Mouse (Mus musculus) kidney, postnatal 10 days (tissue): Measurements from ENCODE around the gene E130308A19Rik.

Experiments
- DNase-seq: peaks from one replicate; pipeline ENCODE4 v3.0.0; 2021; ENCODE audit warnings: mixed read lengths

Gene E130308A19Rik

DNA sequence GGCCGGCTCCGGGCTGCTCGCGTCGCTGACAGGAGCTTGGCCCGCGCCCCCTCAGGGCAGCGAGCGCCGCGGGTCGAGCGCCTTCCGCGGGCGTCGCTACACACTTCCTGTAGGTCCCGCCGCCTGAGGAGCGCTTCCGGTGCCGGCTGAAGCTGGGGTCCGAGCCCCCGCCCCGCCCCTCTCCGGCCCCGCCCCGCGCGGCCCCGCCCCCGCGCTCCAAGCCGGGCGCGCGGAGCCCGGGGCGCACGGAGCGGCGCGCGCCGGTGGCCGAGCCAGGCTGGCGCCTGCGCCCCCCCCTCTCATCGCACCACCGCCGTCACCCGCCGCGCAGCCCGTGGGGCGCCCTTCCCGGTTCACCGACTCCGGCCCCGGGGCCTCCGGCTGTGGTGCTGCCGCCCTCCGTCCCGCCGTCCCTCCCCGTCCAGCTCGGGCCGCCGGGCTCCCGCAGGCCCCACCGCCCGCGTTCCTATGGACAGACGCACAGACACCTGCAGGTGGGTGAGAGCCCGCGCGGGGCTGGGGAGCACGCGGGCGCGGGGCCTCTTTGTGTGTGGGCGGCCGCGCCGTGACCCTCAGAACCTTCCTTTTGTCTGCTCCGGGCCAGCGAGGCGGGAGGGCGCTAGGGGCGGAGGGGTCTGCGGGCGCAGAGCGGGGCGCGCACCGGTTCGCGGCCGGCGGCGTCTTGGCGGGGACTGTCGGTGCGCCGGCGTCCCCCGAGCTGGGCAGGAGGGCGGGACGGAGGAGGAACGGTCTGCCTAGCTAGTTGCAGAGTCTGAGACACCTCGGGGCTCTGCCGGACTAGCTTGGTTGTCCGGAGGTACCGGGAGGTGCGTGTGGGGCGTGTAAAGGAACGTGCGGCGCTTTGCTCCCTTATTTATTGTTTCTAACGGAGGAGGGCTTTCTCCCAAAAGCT is at the start of gene E130308A19Rik:
Gene E130308A19Rik (plus strand): TSS at position 214 of the 913 bp plus-strand sequence.
- peak; percentile 91 for DNase-seq

DNA sequence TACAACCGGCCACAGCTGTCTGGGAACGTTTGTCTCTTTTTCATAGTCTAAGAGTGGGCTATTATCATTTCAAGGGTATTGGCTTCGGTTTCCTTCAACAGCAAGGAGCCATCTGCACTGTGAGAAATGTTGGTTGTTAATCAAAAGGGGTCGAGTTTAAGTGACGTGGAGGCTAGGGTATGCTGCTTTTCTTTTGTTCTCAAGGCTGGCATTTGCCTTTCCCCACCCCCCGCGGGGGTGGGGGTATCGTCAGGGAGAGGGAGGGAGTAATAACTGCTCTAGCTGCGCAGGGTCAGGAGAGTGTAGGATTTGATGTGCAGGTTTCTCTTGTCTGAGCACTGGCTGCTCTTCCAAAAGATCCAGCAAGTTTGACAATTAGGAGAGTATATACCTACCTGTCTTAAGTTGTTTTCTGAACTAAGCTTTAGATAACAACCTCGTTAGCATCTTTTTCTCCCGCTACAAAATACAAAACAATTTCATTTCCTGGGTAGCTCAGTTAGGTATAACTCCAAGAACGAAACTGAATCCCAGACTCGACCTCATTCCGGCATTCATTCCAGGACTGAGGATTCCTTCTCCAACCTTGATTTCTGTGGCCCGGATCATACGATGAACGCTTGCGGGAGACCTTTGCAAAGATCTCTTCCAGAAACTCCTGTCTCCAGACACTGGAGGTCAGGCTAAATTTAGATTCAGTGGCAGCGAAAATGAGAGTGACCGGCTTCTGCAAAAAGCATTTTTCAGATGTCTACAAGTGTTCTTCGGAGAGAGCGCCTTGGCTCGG is 45.3 kb upstream of the E130308A19Rik start:
- peak; percentile 41 for DNase-seq

DNA sequence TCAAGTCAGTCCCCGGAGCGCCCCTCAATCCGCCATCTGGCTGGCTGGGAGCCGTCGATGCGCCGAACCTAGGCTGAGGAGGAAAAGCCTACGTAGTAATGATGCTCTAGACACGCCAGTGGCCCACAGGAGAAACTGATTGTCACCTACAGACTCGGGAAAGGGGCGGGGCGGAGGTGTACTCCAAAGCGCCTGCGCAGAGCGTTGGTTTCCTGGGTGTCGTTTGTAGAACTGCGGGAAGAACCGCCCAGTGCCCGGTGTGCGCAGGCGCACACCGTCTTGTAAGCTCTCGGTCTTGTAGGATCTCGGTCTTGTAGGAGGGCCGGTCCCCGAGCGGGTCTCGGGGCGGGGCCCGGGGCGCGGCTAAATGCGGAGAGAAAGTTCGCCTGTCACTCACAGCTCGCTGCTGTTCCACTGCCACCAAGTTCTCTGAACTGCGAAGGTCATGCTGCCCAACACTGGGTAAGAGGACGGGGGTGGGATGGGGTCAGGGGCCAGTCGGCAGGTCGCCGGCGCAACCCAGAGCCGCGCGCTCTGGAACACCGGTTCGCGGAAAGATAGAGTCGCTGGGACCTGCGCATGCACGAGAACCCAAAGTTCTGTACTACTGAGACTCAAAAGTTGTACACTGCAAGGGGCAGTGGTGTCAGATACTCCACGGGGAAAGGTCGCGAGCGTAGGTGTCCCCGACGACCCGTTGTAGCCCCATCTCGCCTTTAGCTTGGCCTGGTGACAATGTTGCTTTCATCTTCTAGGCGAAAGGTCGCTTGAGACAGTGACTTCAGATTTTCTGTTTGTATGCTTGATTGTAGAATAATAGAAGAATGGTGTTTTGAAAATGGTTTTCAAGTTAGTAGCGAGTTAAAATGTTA is 44.5 kb upstream of the E130308A19Rik start, which contains the start of gene Hsdl2:
Gene Hsdl2 (plus strand): TSS at position 250 of the 872 bp plus-strand sequence.
- DNase-seq = peak; percentile 99

DNA sequence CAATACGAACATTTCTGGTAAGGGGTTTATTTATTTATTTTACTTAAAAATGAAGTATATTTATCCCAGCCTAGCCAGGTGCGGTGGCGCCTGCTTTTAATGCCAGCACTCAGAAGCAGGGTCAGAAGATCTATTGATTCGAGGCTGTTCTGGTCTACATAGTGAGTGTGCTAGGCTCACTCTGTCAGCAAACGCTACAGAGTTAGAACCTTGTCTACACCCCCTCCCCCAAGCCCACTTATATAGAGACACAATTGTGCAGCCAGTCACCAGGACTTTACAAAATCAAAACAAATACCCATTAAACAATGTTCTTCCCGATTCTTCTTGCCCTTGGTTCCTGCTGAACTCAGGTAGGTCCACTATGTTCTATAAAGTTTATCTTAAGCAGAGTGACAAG is 43.8 kb upstream of the E130308A19Rik start:
- no peak for DNase-seq

DNA sequence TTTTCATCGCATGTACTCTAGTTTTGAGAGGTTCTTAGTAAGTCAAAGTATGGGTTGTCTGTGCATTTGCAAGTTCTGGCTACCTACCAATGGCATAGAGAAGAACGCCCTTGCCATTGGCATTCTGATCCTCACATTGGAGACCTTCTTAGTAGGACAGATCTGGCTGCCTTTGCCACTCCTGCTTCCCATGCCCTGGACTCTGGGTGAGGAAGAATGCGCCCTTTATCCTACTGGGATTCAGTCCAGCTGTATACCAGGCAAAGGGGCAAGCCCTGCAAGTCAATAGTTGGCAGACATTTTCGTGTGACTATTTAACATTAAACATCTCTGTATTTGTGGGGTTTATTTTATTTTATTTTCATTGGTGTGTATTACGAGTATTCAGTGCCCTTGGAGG is 40.9 kb upstream of the E130308A19Rik start:
- peak; percentile 76 for DNase-seq

DNA sequence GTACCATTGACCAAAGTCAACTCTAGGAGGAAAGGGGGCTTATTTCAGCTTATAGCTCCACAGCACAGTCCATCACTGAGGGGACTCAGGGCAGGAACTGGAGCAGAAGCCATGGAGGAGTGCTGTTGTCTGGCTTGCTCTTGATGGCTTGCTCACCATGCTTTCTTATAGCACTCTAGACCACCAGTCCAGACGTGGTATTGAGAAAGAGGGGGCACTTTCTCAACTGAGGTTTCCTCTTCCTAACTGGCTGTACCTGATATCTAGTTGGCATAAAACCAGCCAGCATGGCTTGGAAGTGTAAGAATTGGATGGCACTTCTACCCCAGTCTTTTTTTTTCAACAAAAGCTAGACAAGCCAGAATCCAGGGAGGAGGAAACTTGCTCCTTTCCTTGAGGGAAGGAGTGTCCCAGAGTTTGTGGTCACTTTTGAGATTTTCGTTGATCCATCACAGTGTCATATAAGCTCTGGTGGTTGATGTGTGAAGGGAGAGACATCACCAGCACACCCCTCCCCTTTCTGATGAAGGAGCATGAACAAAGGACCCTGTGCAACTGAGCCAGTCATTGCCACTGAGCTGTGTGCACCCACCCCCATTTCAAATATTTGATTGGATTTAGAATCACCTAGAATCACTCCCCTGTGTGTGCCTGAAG is 38.7 kb upstream of the E130308A19Rik start:
- no peak for DNase-seq

DNA sequence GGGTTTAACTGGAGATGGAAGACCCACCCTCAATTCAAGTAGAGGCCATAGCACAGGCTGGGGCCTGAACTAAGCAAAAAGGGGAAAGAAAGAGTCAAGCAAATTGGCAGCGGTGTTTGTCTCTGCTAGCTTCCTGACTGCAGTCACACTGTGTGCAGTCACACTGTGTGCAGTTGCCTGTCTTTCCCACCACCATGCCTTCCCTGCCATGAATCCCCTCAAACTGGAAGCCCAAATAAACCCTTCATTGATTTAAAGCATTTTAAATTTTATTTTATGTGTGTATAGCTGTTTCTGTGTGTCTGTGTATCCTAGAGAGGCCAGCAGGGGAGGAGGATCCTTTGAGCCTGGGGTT is 38.2 kb upstream of the E130308A19Rik start:
- no peak for DNase-seq

DNA sequence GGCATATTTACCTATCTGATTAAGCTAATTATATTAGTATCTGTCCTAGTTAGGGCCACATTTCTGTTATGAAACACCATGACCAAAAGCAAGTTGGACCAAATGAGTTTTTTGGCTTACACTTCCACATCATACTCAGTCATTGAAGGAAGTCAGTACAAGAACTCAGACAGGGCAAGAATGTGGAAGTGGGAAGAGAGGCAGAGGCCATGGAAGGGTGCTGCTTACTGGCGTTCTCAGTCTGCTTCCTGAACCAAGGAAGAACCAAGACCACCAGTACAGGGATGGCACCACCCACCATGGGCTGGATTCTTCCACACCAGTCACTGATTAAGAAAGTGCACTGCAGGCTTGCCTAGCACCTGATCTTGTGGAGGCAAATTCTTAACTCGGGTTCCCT is 31.4 kb upstream of the E130308A19Rik start:
- no peak for DNase-seq

DNA sequence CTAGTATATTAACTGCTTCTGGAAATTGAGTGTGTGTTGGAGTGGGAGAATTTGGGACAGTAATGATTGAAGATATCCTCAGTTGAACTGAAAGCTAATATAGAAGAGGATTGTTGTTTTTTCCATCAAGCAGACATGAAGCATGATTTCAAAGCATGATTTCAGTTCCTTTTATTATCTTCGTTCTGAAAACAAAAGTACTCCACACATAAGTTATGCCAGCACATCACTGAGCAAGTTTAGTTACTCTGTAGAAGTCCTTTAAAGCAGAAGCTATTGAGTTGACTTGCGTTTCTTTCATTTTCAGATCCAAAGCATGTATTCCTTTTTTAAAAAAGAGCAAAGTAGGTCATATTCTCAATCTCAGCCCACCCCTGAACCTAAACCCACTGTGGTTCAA is 29.5 kb upstream of the E130308A19Rik start:
- DNase-seq = no peak

DNA sequence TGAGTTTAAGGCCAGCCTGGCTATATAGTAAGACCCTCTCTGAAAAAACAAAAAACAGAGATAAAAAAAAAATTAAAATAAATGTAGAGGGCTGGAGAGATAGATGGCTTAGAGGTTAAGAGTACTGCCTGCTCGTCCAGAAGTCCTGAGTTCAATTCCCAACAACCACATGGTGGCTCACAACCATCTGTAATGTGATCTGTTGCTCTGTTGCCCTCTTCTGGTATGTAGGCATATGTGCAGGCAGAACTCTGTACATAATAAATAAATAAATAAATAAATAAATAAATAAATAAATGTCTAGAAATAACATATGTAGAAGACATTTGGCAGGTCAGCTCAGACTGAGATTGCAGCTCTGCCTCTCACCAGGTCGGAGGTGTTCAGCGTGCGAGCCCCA is 23.3 kb upstream of the E130308A19Rik start:
- DNase-seq = no peak

DNA sequence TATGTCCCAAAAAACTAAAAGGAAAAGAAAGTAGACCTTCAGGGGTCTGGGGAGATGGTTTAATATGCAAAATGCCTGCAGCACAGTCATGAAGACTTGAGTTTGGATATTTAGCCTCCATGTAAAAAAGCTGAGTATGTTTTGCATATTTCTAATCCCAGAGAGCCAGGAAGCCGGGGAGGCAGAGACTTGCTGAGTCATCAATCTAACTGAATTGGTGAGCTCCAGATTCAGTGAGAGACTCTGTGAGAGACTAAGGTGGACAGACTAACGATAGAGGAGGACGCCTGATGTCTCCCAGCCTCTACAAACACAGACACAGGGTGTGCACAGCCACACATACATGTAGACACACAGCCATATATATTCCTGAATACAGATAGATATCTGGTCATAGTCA is 21.1 kb upstream of the E130308A19Rik start:
- DNase-seq = no peak

DNA sequence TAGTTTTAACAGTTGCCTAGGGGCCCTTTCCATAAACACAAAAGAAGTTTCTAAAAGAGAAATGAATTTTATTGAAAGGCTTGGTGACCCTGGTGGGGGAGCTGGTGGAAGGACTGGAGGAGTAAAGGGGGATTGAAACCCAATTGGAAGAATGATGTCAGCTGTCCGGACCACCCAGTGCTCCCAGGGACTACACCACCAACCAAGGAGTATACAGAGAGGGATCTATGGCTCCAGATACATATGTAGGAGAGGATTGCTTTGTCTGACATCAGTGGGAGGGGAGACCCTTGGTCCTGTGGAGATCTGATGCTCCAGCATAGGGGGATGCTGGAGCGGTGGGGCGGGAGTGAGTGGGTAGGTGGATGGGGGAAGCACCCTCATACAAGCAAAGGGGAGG is 20.5 kb upstream of the E130308A19Rik start:
- no peak for DNase-seq

DNA sequence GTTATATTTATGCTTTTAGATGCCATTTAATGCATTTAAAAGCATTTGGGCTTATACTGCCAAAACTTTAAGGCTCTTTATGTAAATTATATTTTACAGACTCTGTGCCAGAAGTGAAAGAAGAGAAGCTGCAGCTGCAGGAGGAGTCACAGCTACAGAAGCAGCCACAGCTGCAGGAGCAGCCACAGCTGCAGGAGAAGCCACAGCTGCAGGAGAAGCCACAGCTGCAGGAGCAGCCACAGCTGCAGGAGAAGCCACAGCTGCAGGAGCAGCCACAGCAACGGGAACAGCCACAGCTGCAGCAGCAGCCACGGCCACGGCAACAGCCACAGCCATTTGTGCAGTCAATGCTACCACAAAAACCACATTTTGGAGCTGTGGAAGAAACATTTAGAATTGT is 15.6 kb upstream of the E130308A19Rik start:
- no peak for DNase-seq

DNA sequence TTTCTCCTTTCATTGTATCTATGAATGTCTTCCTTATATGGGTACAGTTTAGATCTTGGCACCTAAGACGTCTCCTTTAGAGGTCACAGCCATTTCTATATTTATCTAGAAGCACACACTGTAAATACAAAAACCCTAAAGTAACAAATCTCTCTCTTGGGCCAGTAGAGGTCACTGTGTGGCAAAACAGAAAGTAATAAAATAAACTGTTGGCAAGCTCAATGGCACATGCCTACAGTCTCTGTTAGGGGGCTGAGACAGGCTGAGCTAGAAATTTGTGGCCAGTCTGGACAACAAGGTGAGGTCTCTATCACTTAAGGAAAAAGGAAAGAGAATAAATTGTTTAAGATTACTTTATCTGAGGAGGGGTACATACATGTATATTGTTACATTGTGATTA is 11.0 kb upstream of the E130308A19Rik start:
- peak; percentile 14 for DNase-seq

DNA sequence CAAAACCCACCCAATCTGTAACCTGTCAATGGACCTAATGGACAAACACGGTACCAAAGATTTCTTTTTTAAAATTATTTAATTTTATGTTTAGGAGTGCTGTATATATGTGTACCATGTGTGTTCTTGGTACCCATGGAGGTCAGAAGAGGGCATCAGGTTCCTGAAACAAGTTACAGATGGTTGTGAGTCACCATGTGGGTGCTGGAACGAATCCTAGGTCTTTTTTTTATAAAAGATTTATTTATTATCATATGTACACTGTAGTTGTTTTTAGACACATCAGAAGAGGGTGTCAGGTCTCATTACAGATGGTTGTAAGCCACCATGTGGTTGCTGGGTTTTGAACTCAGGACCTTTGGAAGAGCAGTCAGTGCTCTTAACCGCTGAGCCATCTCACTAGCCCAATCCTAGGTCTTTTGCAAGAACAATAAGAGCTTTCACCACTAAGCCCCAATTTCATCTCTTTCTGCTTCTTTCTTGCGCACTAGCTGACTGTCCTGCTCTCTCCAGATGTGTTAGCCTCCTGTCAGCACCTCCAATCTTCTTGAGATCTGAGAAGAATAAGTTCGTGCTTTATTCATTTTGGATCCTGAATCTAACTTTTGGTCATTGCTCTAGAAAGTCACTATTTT is 6.3 kb upstream of the E130308A19Rik start:
- DNase-seq = no peak

DNA sequence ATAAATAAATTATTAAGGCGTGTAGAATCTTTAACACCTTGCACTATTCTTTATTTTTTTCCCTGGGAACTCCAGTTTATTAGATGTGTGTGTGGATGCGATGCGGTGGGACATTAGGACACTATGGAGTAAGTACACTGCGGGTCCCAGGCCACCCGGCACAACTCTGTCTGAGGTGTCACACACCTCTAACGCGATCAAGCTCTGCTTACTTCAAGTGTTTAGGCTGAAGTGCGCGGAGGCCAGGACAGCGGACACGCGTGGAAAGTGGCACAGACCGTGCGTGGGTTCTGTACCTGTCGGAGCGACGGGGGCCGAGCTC is 374 bp upstream of the E130308A19Rik start:
- DNase-seq = no peak

DNA sequence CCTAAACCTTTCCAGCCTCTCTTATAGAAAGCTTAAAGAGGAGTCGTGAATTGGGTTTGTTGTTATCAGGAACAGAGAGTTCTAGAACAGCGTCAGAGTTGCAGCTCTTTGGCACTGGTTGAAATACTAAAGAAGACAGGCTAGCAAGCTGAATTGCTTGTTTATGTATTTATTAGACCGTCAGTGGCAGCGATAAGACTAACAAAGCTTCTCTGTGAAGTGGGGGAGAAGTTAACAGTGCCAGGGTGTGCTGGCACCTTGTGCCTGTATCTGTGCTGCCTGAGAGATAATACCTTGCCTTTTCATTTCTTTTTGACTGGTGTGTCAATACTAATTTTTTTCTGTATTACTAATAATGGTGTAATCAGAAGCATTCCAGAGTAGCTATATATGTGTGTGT is 2.2 kb downstream of the E130308A19Rik start:
- no peak for DNase-seq

DNA sequence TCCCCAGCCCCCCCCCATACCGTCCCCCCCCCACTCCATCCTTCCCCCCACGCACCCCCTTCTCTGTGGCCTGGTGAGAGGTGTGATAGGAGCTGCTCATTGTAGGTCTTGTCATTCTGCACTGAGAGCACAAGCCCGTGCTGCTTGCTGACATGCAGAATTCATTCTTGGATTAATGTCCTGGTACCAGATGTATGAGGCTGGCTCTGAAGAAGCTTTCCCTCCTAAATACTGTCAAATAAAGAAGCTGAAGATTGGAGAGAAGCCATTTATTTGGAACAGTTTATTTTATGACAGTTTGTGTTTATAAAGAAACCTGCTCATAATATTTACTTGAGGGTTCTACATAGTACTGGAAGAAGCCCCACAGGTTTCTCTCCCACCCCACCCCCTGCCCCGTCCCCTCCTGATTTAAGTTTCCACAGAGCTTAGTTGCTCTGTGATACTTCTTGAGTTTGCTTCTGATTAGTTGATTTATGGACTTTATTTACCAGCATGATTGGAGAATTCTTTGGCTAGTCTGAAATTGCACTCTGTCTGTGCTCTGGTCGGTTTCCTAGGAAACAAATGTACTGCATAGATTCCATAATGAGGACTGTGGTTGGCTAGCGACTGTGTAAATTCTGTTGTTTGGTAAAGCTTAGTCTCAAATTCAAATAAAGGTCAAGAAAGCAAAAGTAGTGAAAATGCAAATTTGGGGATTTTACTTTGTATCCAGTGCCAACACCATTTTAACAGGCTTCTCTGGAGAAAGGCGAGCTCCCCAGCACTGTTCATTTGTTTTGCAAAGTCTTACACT is 3.3 kb downstream of the E130308A19Rik start:
- no peak for DNase-seq

DNA sequence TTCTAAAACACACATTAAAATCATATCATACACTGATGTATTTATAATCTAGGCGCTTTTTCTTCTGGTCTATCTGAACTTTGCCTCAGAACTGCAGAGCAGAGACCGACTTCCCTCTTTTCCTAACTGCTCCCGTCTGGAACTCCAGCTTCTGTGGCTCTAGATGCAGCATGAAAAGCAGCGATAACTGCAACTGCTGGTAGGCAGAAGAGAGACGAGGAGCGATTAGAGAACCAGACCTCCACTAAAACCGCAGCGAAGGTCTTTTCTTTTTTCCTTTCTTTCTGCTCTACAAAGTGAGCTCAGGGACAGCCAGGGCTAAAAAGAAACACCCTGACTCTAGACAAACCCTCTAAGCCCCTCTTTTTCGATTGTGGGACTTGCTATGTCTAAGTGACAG is 4.1 kb downstream of the E130308A19Rik start:
- no peak for DNase-seq

DNA sequence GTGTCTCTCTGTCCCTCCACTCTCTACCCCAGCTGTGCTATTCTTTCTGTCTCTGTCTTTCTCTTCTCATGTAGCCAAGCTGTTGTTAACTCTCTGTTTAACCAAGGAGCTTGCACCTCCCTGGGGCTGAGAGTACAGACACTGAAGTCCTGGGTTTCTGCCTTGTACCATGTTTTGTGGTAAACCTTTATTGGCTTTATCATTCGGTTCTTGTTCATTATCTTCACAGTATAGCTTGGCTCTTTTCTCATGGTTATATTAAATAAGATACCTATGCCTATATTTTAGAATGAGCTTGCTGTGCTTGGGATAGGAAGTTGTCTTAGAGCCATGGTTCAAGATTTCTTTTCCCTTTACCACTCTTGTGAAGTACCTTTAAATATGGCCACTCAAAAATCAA is 8.5 kb downstream of the E130308A19Rik start:
- DNase-seq = no peak

DNA sequence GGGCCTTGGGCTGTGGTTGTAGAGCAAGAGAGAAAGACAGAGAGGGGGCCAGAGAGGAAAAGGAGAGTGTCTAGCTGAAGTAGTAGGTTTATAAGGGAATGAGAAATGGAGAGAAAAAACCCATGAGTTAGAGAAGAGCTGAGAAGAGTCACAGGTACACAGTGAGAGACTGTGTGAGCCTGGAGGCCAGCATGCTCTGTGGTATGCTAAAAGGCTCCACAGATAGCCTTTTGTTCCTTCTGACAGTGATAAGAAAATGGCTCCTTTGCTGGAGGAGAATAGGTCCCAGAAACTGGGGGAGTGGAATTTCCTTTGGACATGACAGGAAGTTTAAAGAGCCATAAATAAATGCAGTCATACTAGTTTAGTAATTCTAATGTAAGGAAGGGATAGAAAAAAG is 13.2 kb downstream of the E130308A19Rik start:
- no peak for DNase-seq
